Mouse (Mus musculus): ENCODE measurements around the gene Zfpm1. TPM values are rescaled to one million over a fixed set of nuclear protein-coding genes. Genes with fewer than 3 reads are reported as not detected.

The Zfpm1 gene
- total RNA-seq, 2 experiments from 2014 or later, result 27.2 to 29.0 TPM

GRCm38 (mm10) chr8:122274651-122275391, 7.1 kb upstream of the Zfpm1 start:
- DNase-seq, result peak; percentile 57

DNA sequence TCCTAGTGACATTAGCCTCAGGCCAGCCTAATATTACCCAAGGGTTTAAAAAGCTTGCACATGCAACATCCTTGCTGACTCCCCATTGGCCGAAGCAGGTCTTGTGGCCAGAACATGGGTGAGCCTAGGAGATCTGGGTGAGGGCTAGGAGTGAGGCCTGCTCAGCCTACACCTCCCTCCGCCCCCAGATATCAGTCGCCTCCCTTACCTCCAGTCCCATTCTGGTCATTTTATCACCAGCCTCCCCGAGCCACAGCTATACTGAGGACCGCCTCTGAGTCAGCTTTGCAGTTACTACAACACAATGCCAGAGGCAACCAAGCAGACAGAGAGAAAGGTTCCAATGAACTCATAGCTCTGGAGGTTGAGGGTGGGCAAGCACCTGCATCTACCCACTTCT, 5.6 kb upstream of the Zfpm1 start:
- no peak for DNase-seq

- DNase-seq, result no peak
Observed at GRCm38 (mm10) chr8:122277204-122277995, 4.5 kb upstream of the Zfpm1 start.

DNA sequence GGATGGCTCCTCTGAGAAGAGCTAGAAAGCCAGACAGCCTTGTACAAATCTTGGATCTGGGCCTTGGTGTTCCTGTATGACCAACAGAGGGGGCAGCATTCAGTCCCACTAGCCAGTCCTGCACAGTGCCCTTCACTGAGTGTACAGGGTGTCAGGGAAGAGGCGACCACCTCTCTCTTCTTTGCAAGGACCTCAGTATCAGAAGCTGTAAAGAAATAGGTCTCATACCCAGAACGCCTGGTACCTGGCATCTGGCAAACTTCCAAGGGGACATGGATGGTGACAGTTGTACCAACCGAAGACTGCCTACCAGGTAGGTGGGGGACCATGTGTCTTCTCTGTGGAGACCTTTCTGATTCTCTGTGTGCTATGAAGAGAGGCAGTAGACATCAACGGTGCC, 1.8 kb upstream of the Zfpm1 start:
- no peak for DNase-seq

DNA sequence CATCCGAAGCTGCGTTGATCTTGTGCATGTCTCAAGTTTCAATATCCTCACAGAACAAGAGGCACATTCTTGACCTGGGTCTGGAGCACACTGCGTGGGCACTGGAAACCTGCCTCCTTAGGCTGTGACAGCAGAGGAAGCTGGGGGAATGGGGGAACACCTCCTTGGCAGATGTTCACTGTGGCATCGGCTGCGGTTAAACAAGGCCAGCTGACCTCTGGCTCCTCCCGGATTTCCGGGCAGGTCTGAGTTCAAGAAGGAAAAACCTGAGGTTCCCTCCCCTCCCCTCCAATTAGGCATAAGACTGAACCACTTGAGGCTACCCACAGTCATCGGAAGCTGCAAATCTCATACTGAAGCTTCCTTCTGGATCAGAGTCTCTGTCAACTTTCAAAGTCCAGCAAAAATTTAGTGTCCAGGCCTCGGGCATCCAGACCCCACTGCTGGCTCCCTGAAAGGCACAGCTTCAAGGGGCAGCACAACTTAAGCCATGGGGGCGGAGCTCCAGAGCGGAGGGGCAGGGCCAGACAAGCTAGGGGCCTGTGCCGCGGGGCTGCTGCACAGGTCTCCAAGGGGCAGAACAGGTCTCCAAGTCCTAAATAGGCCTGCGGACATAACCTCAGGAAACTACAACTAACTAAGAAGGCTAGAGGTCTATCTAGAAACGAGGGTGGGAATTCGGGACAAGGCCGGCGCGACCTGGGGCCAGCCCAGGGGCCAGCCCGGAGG, 1.2 kb upstream of the Zfpm1 start:
- DNase-seq, result peak; percentile 29

DNA sequence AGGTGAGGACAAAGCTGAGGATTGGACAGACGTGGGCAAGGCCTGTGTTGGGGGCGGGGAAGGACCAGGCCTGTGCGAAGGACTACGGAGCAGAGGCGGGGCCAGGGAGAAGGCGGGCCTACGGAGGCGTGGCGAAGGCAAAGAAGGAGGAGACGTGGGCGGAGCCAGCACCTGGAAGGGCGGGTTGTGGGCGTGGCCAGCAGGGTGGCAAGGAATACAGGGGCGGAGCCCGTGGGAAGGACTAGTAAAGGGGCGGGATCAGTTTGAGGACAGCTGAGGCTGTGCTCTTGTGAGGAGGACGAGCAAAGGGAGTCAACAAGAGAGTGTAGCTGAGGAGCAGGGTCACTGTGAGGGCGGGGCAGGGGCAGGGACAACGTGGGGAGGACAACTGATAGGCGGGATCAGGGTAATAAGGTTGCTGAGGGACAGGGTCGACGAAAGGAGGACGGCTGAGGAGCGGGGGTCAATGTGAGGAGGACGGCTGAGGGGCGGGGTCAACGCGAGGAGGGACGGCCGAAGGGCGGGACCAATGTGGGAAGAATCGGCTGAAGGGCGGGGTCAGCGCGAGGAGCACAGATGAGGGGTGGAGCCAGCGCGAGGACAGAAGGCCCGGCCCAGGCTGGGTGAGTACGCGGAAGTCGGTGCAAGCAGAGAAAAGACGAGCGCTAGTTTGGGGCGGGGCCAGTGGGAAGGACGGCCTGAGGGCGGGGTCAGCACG, 465 bp upstream of the Zfpm1 start:
- DNase-seq, result peak; percentile 100

DNA sequence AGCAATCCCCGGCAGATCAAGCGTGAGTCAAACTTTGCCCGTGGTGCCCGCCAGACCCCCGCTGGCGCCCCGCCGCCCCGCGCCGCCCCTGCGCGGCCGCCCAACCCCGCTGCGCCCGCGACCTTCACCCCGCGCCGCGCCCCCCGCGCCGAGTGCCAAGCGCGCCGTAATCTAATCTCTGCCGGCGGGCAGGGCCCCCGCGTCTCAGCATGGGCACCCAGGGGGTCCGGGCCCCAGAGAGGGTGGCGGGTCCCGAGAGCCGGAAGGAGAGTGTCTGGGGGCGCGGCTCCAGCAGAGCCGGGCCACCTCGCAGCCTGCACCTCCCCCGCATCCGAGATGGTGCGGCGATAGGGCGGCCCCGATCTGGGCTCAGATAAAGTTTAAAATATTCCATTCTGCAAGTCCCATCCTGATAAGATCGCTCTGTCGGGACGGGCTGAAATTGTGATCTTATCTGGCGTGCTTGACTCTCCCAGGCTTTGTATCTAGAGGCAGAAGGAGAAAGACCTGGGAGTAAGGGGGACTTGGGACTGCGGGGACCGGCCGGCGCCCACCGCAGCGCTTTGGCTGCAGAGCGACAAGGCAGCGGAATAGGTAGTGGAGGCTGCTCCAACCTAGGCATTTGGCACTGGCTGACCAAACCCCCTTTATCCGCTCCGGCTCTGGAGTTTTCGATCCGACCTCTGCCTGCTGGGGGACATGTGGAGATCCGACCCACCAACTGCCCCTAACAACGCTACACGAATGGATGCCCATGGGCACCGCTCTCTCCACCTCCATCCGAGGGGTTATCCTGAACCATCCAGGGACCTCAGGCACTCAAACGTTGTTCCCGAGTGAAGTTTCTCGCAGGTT, 787 bp downstream of the Zfpm1 start:
- peak; percentile 51 for DNase-seq

GRCm38 (mm10) chr8:122283356-122284202, 1.6 kb downstream of the Zfpm1 start:
- peak; percentile 78 for DNase-seq

GRCm38 (mm10) chr8:122284203-122284658, 2.3 kb downstream of the Zfpm1 start:
- peak; percentile 56 for DNase-seq

DNA sequence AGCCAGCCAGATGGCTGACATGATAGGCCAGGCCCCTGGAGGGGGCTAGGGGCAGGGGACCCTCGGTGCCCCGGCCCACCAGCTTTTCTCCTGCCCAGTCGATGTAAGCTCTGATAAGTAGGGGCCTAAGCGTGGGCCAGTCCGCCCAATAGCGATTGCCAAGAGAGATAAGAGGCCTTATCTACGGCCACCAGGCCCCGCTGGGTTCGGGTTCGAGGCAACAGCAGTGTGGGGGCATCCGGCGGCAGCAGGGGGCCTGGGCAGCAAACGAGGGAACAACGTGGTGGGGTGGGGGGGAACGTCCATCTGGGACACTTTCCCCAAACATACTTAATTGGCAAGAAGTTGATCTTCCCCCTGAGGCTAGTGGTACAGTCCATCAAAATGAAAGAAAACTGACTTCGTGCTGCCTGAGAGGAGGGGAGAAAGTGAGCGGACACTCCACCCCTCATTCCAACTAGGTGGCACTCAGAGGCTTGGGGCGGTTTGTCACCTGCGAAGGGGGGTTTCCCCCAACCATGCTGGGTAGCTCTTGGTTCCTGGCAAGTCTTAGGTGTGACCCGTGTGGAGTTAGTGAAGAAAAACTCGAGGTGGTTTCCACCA, 2.8 kb downstream of the Zfpm1 start:
- peak; percentile 31 for DNase-seq

DNA sequence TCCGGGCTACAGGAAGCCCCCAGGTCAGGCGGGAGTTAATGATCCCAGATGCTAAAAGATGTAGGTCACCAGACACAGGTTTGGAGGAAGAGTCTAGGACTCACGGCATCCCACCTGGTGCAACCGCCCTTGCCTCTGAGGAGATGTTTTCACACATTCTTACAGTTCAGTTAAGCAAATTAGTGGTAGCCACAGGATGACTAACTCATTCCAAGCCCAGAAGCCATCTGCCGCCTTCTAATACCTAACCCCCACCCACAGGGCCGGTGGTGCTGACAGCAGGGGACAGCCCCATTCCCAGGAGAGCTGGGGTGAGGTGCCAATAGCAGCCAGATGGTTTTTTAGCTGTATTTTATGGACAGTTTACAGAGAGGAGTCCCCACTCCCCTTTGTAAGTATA, 3.8 kb downstream of the Zfpm1 start:
- DNase-seq, result no peak

DNA sequence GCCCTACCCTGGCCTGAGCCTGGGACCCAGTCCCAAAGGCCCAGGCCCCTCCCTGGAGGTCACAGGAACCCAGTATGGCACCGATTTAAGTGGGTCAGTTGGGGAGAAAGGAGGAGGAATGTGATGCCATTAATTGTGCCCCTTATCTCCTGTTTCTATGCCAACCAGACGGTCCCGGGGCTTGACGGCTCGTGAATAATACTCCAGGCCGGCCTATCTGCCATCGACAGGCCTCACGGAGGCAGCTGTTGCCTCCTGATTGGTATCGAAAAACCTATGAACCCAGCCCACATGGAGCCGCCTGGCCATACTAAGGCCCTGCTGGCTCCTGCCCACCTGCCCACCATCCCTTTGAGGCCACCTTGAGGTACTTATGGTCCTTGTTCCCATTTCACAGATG, 5.0 kb downstream of the Zfpm1 start:
- no peak for DNase-seq

DNA sequence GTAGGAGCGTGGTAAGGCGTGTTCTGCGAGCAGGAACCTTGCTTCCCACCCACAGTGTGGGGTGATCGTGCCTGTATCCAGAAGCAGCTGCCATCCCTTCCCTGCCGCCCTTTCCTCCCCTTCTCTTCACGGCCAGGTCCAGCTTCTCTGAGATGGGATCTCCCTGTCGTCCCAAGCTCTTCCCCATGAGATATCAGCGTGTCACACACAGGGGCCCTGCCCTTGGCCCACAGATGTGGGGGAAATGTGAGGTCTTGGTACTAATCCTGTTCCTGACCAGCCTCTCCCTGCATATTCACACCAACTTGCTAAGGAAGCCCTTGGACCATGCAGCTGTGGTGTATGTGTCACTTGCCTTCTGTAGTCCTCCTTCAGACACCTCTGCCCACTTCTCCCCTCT, 5.8 kb downstream of the Zfpm1 start:
- DNase-seq, result no peak

DNA sequence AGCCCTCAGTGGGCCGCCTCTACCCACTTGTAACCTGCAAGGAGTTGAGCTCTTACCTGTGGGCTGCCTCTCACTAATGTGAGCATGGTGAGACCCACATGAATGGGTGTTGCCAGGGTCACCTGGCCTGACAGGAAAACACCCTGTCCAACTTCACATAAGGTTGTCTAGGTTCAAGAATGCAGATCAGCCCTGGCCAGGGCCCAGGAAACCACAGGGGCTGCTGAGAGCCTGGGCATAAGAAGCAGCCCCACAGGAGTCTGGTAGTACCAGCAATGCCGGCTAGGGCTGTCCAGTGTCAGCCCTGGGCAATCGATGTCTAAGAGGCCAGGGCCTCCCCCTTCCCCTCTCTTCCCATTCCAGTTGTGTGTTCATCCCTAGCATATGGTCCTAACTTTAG, 6.4 kb downstream of the Zfpm1 start:
- DNase-seq, result no peak

- no peak for DNase-seq
Observed at GRCm38 (mm10) chr8:122291075-122291474, 9.1 kb downstream of the Zfpm1 start.

DNA sequence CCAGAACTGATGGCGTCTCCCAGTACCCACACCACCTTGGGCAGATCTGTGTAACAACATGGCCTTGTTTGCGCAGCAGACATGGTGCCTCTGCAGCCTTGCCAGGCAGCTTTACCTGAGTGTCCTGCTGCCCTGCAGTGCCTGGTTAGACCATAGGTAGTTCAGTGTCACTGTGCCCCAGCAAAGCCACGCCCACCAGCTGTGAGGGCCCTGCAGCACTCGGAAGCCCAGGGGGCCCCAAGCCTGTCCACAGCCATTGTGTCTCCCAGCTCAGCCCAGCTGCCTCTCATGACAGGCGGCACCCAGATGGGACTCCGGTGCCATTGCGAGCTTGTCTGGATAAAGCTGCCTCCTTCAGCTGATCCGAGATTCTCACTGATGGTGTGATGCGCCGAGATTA, 9.6 kb downstream of the Zfpm1 start:
- no peak for DNase-seq

- no peak for DNase-seq
Observed at GRCm38 (mm10) chr8:122293484-122293883, 11.5 kb downstream of the Zfpm1 start.

DNA sequence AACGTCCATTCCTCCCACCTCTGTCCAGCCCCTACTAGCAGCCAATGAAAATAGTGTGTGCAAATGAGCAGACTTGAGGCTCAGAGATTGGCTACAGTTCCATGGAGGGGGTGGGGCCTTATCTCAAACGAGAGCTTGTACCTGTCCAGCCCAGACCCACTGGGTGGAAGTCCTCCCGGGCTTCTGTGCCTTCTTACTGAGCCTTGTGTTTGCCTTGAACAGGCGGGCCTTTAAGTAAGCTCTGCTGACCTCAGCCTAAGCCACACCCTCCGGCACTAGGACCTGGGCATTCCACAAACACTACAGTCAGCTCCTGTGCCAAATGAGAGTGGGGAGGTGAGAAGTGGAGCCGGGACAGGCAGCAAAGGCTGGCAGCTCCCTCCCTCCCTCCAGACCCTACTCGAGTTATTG, 12.3 kb downstream of the Zfpm1 start:
- peak; percentile 71 for DNase-seq

- DNase-seq, result no peak
Observed at GRCm38 (mm10) chr8:122295389-122295788, 13.4 kb downstream of the Zfpm1 start.

Data from adrenal gland, postnatal 10 days (tissue).